Mouse (Mus musculus) hindbrain, embryonic 14.5 days (tissue): Measurements from ENCODE around the gene Ppil6. TPM values are rescaled to one million over a fixed set of nuclear protein-coding genes. Genes with fewer than 3 reads are reported as not detected.
"Not testable (repeated sequence)": the region's sequence is repeated elsewhere in the genome, so short reads cannot be mapped to it uniquely, and the experiment has no call there.

Experiments used
- ATAC-seq: fragments of 200-750 bp; cut with Nextera tagmentation; 2 replicates; pipeline ENCODE4 v1.8.0; 2017; ENCODE audit warnings: moderate number of reproducible peaks, mild to moderate bottlenecking, moderate TSS enrichment, moderate library complexity; ENCODE audit not compliant: low FRiP score
- DNase-seq: peaks from one replicate; pipeline ENCODE4 v3.0.0-alpha.2; 2015; ENCODE audit warnings: low spot score
- H3K27ac ChIP-seq: fragments of 300-500 bp; sonication (generic); 2 replicates; pipeline ENCODE4 v1.5.1; 2014; ENCODE audit warnings: mild to moderate bottlenecking, moderate library complexity
- H3K27me3 ChIP-seq: fragments of 300-500 bp; sonication (generic); 2 replicates; pipeline ENCODE4 v1.6.1; 2014; ENCODE audit warnings: mild to moderate bottlenecking, low read length, mixed read lengths; ENCODE audit not compliant: control insufficient read depth, insufficient read depth
- H3K36me3 ChIP-seq: fragments of 300-500 bp; sonication (generic); replicated peaks from 2 replicates; pipeline ENCODE4 v1.6.1; 2014; ENCODE audit not compliant: control insufficient read depth, insufficient read depth
- H3K4me1 ChIP-seq: fragments of 300-500 bp; sonication (generic); replicated peaks from 2 replicates; pipeline ENCODE4 v1.6.1; 2014; ENCODE audit warnings: antibody characterized with exemption, low read length, mixed read lengths; ENCODE audit not compliant: control insufficient read depth, insufficient read depth
- H3K4me2 ChIP-seq: fragments of 300-500 bp; sonication (generic); replicated peaks from 2 replicates; pipeline ENCODE4 v1.6.1; 2014; ENCODE audit warnings: mild to moderate bottlenecking, moderate library complexity
- H3K4me3 ChIP-seq: fragments of 300-500 bp; sonication (generic); replicated peaks from 2 replicates; pipeline ENCODE4 v1.5.1; 2014; ENCODE audit warnings: mild to moderate bottlenecking, low read length
- H3K9ac ChIP-seq: fragments of 300-500 bp; sonication (generic); 2 replicates; pipeline ENCODE4 v1.6.1; 2014
- H3K9me3 ChIP-seq: fragments of 300-500 bp; sonication (generic); 2 replicates; pipeline ENCODE4 v1.6.1; 2016; ENCODE audit warnings: low read length; ENCODE audit not compliant: control insufficient read depth
- WGBS: fragments of 180-500 bp; shearing (Covaris S2); extraction: QIAGEN DNeasy Blood & Tissue Kit; methylation state at CpG from one replicate; pipeline ENCODE4 v1.1.7; 2014; 5-methylcytosine and 5-hydroxymethylcytosine counted together
- polyA plus RNA-seq: library from polyadenylated mRNA; unstranded; fragments of >200 nt; fragmentation: Nextera tagmentation; extraction: Ambion mirVana; gene quantifications from 2 replicates; pipeline ENCODE4 v1.2.1, GENCODE M21; 2014

Ppil6 gene
- polyA plus RNA-seq, 1 experiment from 2014 or later, result 6.1 TPM

DNA sequence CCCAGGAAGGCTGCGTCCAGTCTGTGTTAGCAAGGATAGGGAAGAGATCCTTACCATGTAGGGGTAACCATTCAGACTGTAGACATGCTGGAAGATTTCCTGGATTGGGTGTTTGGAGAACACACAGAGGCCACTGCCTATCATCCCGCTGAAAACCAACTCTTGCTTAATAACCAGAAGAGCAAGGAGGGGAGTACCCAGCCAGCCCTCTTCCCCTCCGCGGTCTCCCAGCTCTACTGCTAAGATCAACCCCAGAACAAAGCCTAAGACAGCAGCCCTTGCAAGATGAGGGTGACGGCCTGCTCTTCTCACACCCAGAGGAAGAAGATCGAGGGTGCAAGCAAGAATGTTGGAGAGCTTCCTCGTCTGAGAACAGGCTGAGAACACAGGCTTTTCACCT is 1.4 kb upstream of the Ppil6 start:
- Histone ChIP-seq H3K4me3 (peak overlapping the region; percentile 51), H3K4me2 (peak overlapping the region; percentile 95), H3K9me3 (no peaks in the 10 kb centered on the region), H3K36me3 (peaks cover 34% of the 10 kb centered on the region), H3K27ac (no peak overlapping the region), H3K9ac (peak overlapping the region; percentile 69; the same call in 1 of the 2 replicates), H3K27me3 (peaks cover 5% of the 10 kb centered on the region), H3K4me1 (0 out of 2 replicates have a peak, but pooled peaks cover 15% of the 10 kb centered on the region)
- 45% methylated on average over 7 of the region's 7 CpGs for WGBS
- DNase-seq, result no peak
- ATAC-seq, result no peak

DNA sequence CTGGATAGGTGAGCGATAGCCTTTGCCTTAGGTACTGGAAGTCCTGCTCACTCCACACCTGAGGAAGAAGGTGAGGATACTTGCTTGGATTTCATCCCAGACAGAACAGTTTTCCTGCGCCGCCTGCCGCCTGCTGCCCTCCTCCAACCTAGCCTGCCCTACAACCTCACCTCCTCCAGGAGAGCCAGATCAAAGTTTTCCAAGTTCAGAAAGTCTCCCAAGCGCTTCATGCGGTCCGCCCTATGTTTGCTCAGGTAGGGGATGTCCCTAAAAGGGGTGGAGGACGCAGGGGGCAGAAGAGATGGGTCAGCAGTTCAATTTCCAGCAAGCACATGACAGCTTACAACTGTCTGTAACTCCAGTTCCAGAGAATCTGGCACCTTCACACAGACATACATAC is 945 bp upstream of the Ppil6 start:
- 38% methylated on average over 8 of the region's 8 CpGs for WGBS
- H3K4me3 ChIP-seq, result peak overlapping the region; percentile 51
- H3K27ac ChIP-seq, result no peak overlapping the region
- no peaks in the 10 kb centered on the region for H3K9me3 ChIP-seq
- DNase-seq, result no peak
- peaks cover 34% of the 10 kb centered on the region for H3K36me3 ChIP-seq
- ATAC-seq, result no peak
- peaks cover 5% of the 10 kb centered on the region for H3K27me3 ChIP-seq
- H3K9ac ChIP-seq, result peak overlapping the region; percentile 69; the same call in 1 of the 2 replicates
- 0 out of 2 replicates have a peak, but pooled peaks cover 15% of the 10 kb centered on the region for H3K4me1 ChIP-seq
- peak overlapping the region; percentile 95 for H3K4me2 ChIP-seq

GRCm38 (mm10) chr10:41490518-41490873 is 257 bp downstream of the Ppil6 start:
- H3K36me3 ChIP-seq, result peaks cover 24% of the 10 kb centered on the region
- H3K4me2 ChIP-seq, result peak overlapping the region; percentile 95
- peak overlapping the region; percentile 69 for H3K9ac ChIP-seq
- no peak overlapping the region for H3K27ac ChIP-seq
- peak overlapping the region; percentile 51 for H3K4me3 ChIP-seq
- DNase-seq (no peak), ATAC-seq (peak; percentile 58; the same call in 1 of the 2 replicates)
- H3K9me3 ChIP-seq, result no peaks in the 10 kb centered on the region
- 0 out of 2 replicates have a peak, but pooled peaks cover 15% of the 10 kb centered on the region for H3K4me1 ChIP-seq
- H3K27me3 ChIP-seq, result peaks cover 5% of the 10 kb centered on the region
- under 1% methylated on average over 29 of the region's 29 CpGs for WGBS

GRCm38 (mm10) chr10:41491111-41491510 is 872 bp downstream of the Ppil6 start:
- 41% methylated on average over 4 of the region's 4 CpGs for WGBS
- Histone ChIP-seq H3K4me2 (peak overlapping the region; percentile 95), H3K27me3 (peaks cover 5% of the 10 kb centered on the region), H3K27ac (no peak overlapping the region), H3K36me3 (peaks cover 19% of the 10 kb centered on the region), H3K4me1 (0 out of 2 replicates have a peak, but pooled peaks cover 15% of the 10 kb centered on the region), H3K9ac (no peak overlapping the region), H3K4me3 (peak overlapping the region; percentile 51), H3K9me3 (no peaks in the 10 kb centered on the region)
- ATAC-seq (no peak), DNase-seq (no peak)

GRCm38 (mm10) chr10:41500941-41501340 is 10.7 kb downstream of the Ppil6 start:
- no peak overlapping the region for H3K4me2 ChIP-seq
- no peaks in the 10 kb centered on the region for H3K27me3 ChIP-seq
- DNase-seq (peak; percentile 52), ATAC-seq (no peak)
- no peaks in the 10 kb centered on the region for H3K36me3 ChIP-seq
- no peaks in the 10 kb centered on the region for H3K4me1 ChIP-seq
- H3K4me3 ChIP-seq, result no peak overlapping the region
- 60% methylated on average over 4 of the region's 4 CpGs for WGBS
- no peak overlapping the region for H3K27ac ChIP-seq
- H3K9me3 ChIP-seq, result no peaks in the 10 kb centered on the region
- H3K9ac ChIP-seq, result no peak overlapping the region

- no peaks in the 10 kb centered on the region for H3K27me3 ChIP-seq
- H3K4me2 ChIP-seq, result no peak overlapping the region
- no peaks in the 10 kb centered on the region for H3K4me1 ChIP-seq
- no peak for DNase-seq
- 88% methylated on average over 1 of the region's 1 CpGs for WGBS
- no peak overlapping the region for H3K27ac ChIP-seq
- no peaks in the 10 kb centered on the region for H3K36me3 ChIP-seq
- no peak overlapping the region for H3K9ac ChIP-seq
- no peak overlapping the region for H3K4me3 ChIP-seq
- H3K9me3 ChIP-seq, result no peaks in the 10 kb centered on the region
- no peak; the same call in 1 of the 2 replicates for ATAC-seq
Measured at GRCm38 (mm10) chr10:41504996-41505395, 14.8 kb downstream of the Ppil6 start.

DNA sequence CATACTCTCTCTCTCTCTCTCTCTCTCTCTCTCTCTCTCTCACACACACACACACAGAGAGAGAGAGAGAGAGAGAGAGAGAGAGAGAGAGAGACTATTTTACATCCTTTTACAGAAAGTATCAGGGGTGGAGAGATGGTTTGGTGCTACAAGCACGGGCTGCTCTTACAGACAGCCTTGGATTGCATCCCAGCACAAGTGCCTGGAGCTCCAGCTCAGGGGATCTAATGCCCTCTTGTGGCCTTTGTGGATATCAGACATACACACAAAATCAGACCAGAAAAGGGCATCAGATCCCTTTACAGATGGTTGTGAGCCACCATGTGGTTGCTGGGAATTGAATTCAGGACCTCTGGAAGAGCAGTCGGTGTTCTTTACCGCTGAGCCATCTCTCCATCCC is 15.2 kb downstream of the Ppil6 start:
- H3K27me3 ChIP-seq, H3K36me3 ChIP-seq, H3K9ac ChIP-seq, H3K4me3 ChIP-seq, H3K4me1 ChIP-seq, H3K27ac ChIP-seq, H3K4me2 ChIP-seq, H3K9me3 ChIP-seq: not testable (repeated sequence)
- 3% methylated on average over 3 of the region's 3 CpGs for WGBS
- DNase-seq, result peak; percentile 84
- ATAC-seq, result peak; percentile 66; the same call in 1 of the 2 replicates

DNA sequence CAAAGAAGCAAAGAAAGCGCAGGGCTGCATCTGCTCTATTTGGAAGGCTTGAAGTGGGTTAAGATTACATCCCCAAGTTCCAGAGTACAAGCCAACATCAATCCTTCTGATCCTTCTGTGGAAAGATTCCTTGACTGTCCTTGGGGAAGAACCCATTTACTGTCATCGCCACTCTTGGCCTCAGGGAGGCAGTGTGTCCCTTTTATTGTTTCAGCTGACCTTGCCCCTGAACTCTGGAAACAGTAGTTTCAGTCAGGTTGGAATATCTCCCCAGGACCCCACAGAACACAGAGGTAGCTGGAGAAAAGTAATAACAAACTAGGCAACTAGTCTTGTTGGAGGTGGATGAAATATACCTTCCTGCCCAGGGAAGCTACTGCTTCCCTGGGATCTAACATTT is 18.9 kb downstream of the Ppil6 start:
- no peak overlapping the region for H3K27ac ChIP-seq
- no peak overlapping the region for H3K9ac ChIP-seq
- no peak overlapping the region for H3K4me3 ChIP-seq
- H3K4me1 ChIP-seq, result no peaks in the 10 kb centered on the region
- DNase-seq (no peak), ATAC-seq (no peak)
- no peaks in the 10 kb centered on the region for H3K27me3 ChIP-seq
- no peaks in the 10 kb centered on the region for H3K36me3 ChIP-seq
- WGBS, result 33% methylated on average over 2 of the region's 2 CpGs
- H3K9me3 ChIP-seq, result no peaks in the 10 kb centered on the region
- H3K4me2 ChIP-seq, result no peak overlapping the region

- H3K4me1 ChIP-seq, result no peaks in the 10 kb centered on the region
- no peaks in the 10 kb centered on the region for H3K36me3 ChIP-seq
- no peak for DNase-seq
- H3K27ac ChIP-seq, result no peak overlapping the region
- no peak overlapping the region for H3K4me3 ChIP-seq
- H3K9ac ChIP-seq, result no peak overlapping the region
- H3K9me3 ChIP-seq, result no peaks in the 10 kb centered on the region
- ATAC-seq, result no peak
- 78% methylated on average over 4 of the region's 4 CpGs for WGBS
- no peaks in the 10 kb centered on the region for H3K27me3 ChIP-seq
- no peak overlapping the region for H3K4me2 ChIP-seq
Measured at GRCm38 (mm10) chr10:41514301-41514700, 24.1 kb downstream of the Ppil6 start.

DNA sequence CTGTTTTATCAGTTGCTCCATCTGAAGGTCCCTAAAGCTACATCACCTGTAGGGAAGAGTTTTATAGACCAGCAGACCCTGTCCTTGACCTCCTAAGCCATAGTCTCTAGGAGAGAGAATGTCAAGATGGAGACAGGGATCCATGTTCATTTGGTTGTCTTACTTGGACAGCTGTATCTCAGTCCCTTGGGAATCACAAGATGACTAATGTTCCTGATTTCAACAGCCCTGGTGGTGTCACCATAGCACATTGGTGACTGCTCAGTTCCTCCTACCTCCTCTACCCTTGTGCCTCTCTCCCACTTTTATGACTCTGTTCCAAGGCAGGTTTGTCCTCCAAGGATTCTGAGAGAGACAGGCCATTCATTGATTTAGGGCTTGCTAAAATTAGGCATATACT is 24.7 kb downstream of the Ppil6 start:
- Histone ChIP-seq H3K4me3 (no peak overlapping the region), H3K27me3 (no peaks in the 10 kb centered on the region), H3K9me3 (no peaks in the 10 kb centered on the region), H3K36me3 (no peaks in the 10 kb centered on the region), H3K9ac (no peak overlapping the region), H3K4me1 (no peaks in the 10 kb centered on the region), H3K4me2 (no peak overlapping the region), H3K27ac (no peak overlapping the region)
- ATAC-seq, result no peak
- no peak for DNase-seq
